Mouse (Mus musculus) limb, embryonic 11.5 days (tissue): ENCODE measurements around the gene Nckap5l. TPM values are rescaled to one million over a fixed set of nuclear protein-coding genes. Genes with fewer than 3 reads are reported as not detected.
A peak's percentile ranks its signal among the peaks of the same experiment; 100 is the strongest.

ENCODE experiments used
- ATAC-seq: fragments of 200-750 bp; cut with Nextera tagmentation; 2 replicates; pipeline ENCODE4 v1.8.0; 2017; ENCODE audit warnings: low read depth; ENCODE audit not compliant: insufficient number of reproducible peaks, low FRiP score, low TSS enrichment
- DNase-seq: peaks from one replicate; pipeline ENCODE4 v3.0.0-alpha.2; 2015; ENCODE audit warnings: low spot score
- H3K27ac ChIP-seq: fragments of 300-500 bp; sonication (generic); replicated peaks from 2 replicates; pipeline ENCODE4 v1.5.1; 2014; ENCODE audit warnings: low read depth, mild to moderate bottlenecking, low read length
- H3K27me3 ChIP-seq: fragments of 300-500 bp; sonication (generic); 2 replicates; pipeline ENCODE4 v1.6.1; 2014; ENCODE audit warnings: mild to moderate bottlenecking, low read length, mixed read lengths; ENCODE audit not compliant: control insufficient read depth, insufficient read depth
- H3K36me3 ChIP-seq: fragments of 300-500 bp; sonication (generic); 2 replicates; pipeline ENCODE4 v1.6.1; 2014; ENCODE audit warnings: mild to moderate bottlenecking, low read length, moderate library complexity, mixed read lengths; ENCODE audit not compliant: control insufficient read depth, insufficient read depth
- H3K4me1 ChIP-seq: fragments of 300-500 bp; sonication (generic); 2 replicates; pipeline ENCODE4 v1.6.1; 2014; ENCODE audit warnings: low read length, mixed read lengths; ENCODE audit not compliant: control insufficient read depth, insufficient read depth
- H3K4me2 ChIP-seq: fragments of 300-500 bp; sonication (generic); 2 replicates; pipeline ENCODE4 v1.6.1; 2014; ENCODE audit warnings: low read depth, mild to moderate bottlenecking, moderate library complexity; ENCODE audit not compliant: severe bottlenecking
- H3K4me3 ChIP-seq: fragments of 300-500 bp; sonication (generic); 2 replicates; pipeline ENCODE4 v1.5.1; 2014; ENCODE audit warnings: low read depth, low read length
- H3K9ac ChIP-seq: fragments of 300-500 bp; sonication (generic); 2 replicates; pipeline ENCODE4 v1.6.1; 2014; ENCODE audit warnings: mild to moderate bottlenecking, low read length
- H3K9me3 ChIP-seq: fragments of 300-500 bp; sonication (generic); 2 replicates; pipeline ENCODE4 v1.6.1; 2016; ENCODE audit warnings: low read length; ENCODE audit not compliant: control insufficient read depth
- WGBS: fragments of 180-500 bp; shearing (Covaris S2); extraction: QIAGEN DNeasy Blood & Tissue Kit; methylation state at CpG from one replicate; pipeline ENCODE4 v1.1.7; 2014; 5-methylcytosine and 5-hydroxymethylcytosine counted together
- polyA plus RNA-seq: library from polyadenylated mRNA; unstranded; fragments of >200 nt; fragmentation: Nextera tagmentation; extraction: Ambion mirVana; gene quantifications from 2 replicates; pipeline ENCODE4 v1.2.1, GENCODE M21; 2014

Nckap5l gene
- polyA plus RNA-seq, 1 experiment from 2014 or later, result 14.2 TPM

GRCm38 (mm10) chr15:99431063-99431462 lies 26.5 kb downstream of the Nckap5l start:
- H3K36me3 ChIP-seq, result peaks cover 16% of the 10 kb centered on the region
- 86% methylated on average over 10 of the region's 10 CpGs for WGBS
- H3K4me3 ChIP-seq, result no peak overlapping the region
- no peak overlapping the region for H3K9ac ChIP-seq
- H3K27ac ChIP-seq, result no peak overlapping the region
- DNase-seq (no peak), ATAC-seq (no peak)
- no peaks in the 10 kb centered on the region for H3K9me3 ChIP-seq
- H3K4me2 ChIP-seq, result no peak overlapping the region
- no peaks in the 10 kb centered on the region for H3K27me3 ChIP-seq
- H3K4me1 ChIP-seq, result no peaks in the 10 kb centered on the region

DNA sequence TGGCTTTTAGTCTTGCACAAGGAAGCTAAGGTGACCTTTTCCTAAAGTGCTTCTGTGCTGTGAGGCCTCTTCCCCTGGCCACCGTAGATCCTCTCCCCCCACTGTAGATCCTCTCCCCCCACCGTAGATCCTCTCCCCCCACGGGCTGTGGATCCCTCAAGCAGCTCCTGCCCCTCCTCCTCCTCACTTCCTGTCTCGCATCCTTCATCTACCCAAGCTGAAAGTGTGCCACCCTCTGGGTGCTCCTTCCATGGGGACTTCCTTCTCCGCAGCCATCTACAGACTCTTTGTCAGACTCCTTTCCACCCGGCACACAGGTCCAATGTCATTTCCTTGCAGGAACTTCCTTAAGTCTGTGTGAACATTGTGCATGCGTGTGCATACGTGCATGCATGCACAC lies 27.2 kb downstream of the Nckap5l start:
- no peaks in the 10 kb centered on the region for H3K9me3 ChIP-seq
- no peak overlapping the region for H3K4me2 ChIP-seq
- WGBS, result 87% methylated on average over 8 of the region's 8 CpGs
- no peaks in the 10 kb centered on the region for H3K27me3 ChIP-seq
- H3K4me1 ChIP-seq, result no peaks in the 10 kb centered on the region
- no peak overlapping the region for H3K4me3 ChIP-seq
- H3K9ac ChIP-seq, result no peak overlapping the region
- peaks cover 16% of the 10 kb centered on the region for H3K36me3 ChIP-seq
- H3K27ac ChIP-seq, result no peak overlapping the region
- ATAC-seq (no peak), DNase-seq (no peak)

DNA sequence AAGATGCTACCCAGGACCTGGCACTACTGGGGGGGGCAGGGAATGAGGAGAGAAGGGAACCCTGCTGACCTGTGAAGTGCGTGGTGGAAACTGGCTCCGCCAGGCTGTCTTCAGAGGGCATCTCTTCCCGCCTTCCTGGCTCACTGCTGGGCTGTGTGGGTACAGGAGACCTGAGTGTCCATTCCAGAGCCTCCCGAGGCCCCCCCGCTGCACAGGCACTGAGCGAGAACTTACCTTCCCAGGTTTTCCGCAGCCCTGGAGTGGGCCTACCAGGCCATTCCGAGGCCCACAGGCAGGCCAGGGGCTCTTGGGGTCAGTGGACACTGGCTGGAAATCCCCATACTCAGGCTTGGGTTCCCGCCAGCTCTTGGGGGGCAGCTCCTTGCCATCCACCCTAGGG lies 33.7 kb downstream of the Nckap5l start:
- H3K27ac ChIP-seq, result no peak overlapping the region
- no peak overlapping the region for H3K4me2 ChIP-seq
- H3K4me3 ChIP-seq, result no peak overlapping the region
- no peaks in the 10 kb centered on the region for H3K9me3 ChIP-seq
- peaks cover 26% of the 10 kb centered on the region for H3K36me3 ChIP-seq
- WGBS, result 91% methylated on average over 9 of the region's 9 CpGs
- no peaks in the 10 kb centered on the region for H3K27me3 ChIP-seq
- H3K4me1 ChIP-seq, result peaks cover 6% of the 10 kb centered on the region; the same call in 1 of the 2 replicates
- ATAC-seq (no peak), DNase-seq (no peak)
- H3K9ac ChIP-seq, result no peak overlapping the region; the same call in 1 of the 2 replicates

- WGBS, result 85% methylated on average over 10 of the region's 10 CpGs
- DNase-seq, result no peak
- H3K36me3 ChIP-seq, result peaks cover 23% of the 10 kb centered on the region; the same call in 1 of the 2 replicates
- no peak overlapping the region for H3K27ac ChIP-seq
- H3K4me3 ChIP-seq, result no peak overlapping the region
- H3K9me3 ChIP-seq, result no peaks in the 10 kb centered on the region
- no peak for ATAC-seq
- H3K4me2 ChIP-seq, result no peak overlapping the region
- H3K4me1 ChIP-seq, result peaks cover 6% of the 10 kb centered on the region; the same call in 1 of the 2 replicates
- no peaks in the 10 kb centered on the region for H3K27me3 ChIP-seq
- H3K9ac ChIP-seq, result no peak overlapping the region
These were observed 34.4 kb downstream of the Nckap5l start for GRCm38 (mm10) chr15:99423131-99423530.

GRCm38 (mm10) chr15:99422551-99422950 lies 35.0 kb downstream of the Nckap5l start:
- H3K27ac ChIP-seq, result no peak overlapping the region
- H3K4me2 ChIP-seq, result no peak overlapping the region
- H3K4me3 ChIP-seq, result no peak overlapping the region
- H3K4me1 ChIP-seq, result peaks cover 9% of the 10 kb centered on the region; the same call in 1 of the 2 replicates
- ATAC-seq (no peak), DNase-seq (no peak)
- no peaks in the 10 kb centered on the region for H3K27me3 ChIP-seq
- no peak overlapping the region for H3K9ac ChIP-seq
- WGBS, result 94% methylated on average over 23 of the region's 23 CpGs
- no peaks in the 10 kb centered on the region for H3K9me3 ChIP-seq
- H3K36me3 ChIP-seq, result peaks cover 19% of the 10 kb centered on the region; the same call in 1 of the 2 replicates

DNA sequence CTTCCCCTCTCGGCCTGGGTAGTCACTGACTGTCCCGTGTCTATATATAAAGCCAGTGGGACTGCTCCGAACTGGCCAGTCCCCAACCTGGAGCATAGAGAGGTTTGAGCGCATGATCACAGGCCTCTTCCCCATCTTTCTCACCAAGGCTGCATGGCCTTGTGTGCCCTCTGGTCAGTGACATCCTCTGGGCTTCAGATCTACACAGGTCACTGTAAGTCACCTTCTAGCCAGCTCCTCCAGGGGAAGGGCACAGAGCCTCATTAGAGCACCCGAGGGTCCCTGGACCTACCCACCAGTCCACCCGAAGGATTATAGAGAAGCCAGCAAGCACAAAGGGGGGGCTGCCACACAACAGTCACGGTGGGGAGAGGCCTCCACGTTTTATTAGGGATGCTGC lies 35.9 kb downstream of the Nckap5l start:
- Histone ChIP-seq H3K27ac (peak overlapping the region; percentile 85), H3K9me3 (no peaks in the 10 kb centered on the region), H3K4me3 (no peak overlapping the region), H3K36me3 (peaks cover 14% of the 10 kb centered on the region; the same call in 1 of the 2 replicates), H3K4me1 (peaks cover 9% of the 10 kb centered on the region; the same call in 1 of the 2 replicates), H3K9ac (no peak overlapping the region; the same call in 1 of the 2 replicates), H3K27me3 (no peaks in the 10 kb centered on the region), H3K4me2 (no peak overlapping the region)
- ATAC-seq (no peak), DNase-seq (no peak)
- WGBS, result 89% methylated on average over 8 of the region's 8 CpGs

DNA sequence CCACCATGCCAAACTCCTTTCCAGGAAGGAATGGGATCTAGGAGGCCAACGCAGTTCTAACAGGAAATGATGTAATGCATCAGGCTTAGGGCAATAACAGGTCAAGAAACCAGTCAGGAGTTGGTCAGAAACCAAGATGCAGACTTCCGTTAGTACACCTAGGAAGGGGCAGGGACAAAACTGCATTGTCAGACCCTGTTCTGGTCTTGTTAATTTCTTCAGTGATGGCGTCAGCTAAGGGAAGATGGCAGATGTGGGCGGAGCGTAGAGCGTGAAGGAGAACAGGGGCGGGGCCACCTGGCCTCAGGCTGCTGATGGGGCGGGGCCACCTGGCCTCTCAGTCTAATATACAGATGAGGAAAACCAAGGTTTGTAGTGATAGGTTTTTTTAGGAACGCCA lies 36.4 kb downstream of the Nckap5l start:
- H3K4me2 ChIP-seq, result no peak overlapping the region; the same call in 1 of the 2 replicates
- H3K4me1 ChIP-seq, result peaks cover 9% of the 10 kb centered on the region; the same call in 1 of the 2 replicates
- H3K9me3 ChIP-seq, result no peaks in the 10 kb centered on the region
- peak overlapping the region; percentile 22; the same call in 1 of the 2 replicates for H3K9ac ChIP-seq
- no peak overlapping the region for H3K4me3 ChIP-seq
- peak overlapping the region; percentile 85 for H3K27ac ChIP-seq
- no peaks in the 10 kb centered on the region for H3K27me3 ChIP-seq
- DNase-seq, result peak; percentile 63
- ATAC-seq, result no peak; the same call in none of the 2 replicates
- H3K36me3 ChIP-seq, result peaks cover 10% of the 10 kb centered on the region; the same call in 1 of the 2 replicates
- WGBS, result 73% methylated on average over 9 of the region's 9 CpGs

- Histone ChIP-seq H3K27me3 (no peaks in the 10 kb centered on the region), H3K4me1 (peaks cover 9% of the 10 kb centered on the region; the same call in 1 of the 2 replicates), H3K4me2 (no peak overlapping the region; the same call in 1 of the 2 replicates), H3K4me3 (no peak overlapping the region), H3K9me3 (no peaks in the 10 kb centered on the region), H3K27ac (peak overlapping the region; percentile 85), H3K9ac (no peak overlapping the region), H3K36me3 (peaks cover 10% of the 10 kb centered on the region; the same call in 1 of the 2 replicates)
- DNase-seq (peak; percentile 87), ATAC-seq (peak; percentile 81)
- WGBS, result 11% methylated on average over 12 of the region's 12 CpGs
These were observed 37.0 kb downstream of the Nckap5l start for GRCm38 (mm10) chr15:99420521-99421014.
